Mouse (Mus musculus): ENCODE measurements around the gene Papln. TPM values are rescaled to one million over a fixed set of nuclear protein-coding genes. Genes with fewer than 3 reads are reported as not detected.

Gene Papln
- polyA plus RNA-seq, 1 experiment from 2014 or later, result 2.1 TPM

DNA sequence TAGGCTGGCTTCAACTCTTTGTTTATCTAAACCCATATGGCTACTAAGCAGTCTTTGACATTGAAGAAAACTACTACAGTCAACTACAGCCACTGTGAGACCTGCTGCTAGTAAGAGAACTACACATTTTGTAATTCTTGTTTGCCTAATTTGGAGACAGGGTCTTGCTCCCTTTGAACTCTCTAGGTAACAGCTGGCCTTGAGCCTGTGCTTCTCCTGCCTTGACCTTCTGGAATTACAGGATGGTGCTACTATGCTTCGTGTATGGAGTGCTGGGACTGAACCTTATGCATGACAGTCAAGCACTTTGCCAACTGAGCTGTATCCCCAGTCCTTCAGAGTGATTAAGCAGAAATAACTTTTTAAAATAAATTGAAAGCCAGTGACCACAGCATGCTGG, 53.2 kb downstream of the Papln start:
- no peak overlapping the region for H3K4me3 ChIP-seq (ENCODE audit: low read depth, low read length)
- H3K4me1 ChIP-seq (replicated peaks; ENCODE audit: control insufficient read depth, insufficient read depth, low read length), result no peaks in the 10 kb centered on the region
- no peaks in the 10 kb centered on the region for H3K9me3 ChIP-seq (ENCODE audit: control insufficient read depth, low read length)
- DNase-seq (ENCODE audit: low spot score) (no peak), ATAC-seq (replicated peaks; ENCODE audit: low FRiP score, low TSS enrichment, low read depth) (no peak)
- WGBS, result 77% methylated on average over 1 of the region's 1 CpGs
- no peak overlapping the region for H3K4me2 ChIP-seq (ENCODE audit: low read length)
- H3K27me3 ChIP-seq (replicated peaks; ENCODE audit: control insufficient read depth, insufficient read depth, low read length), result no peaks in the 10 kb centered on the region
- H3K9ac ChIP-seq (ENCODE audit: low read length), result no peak overlapping the region
- H3K36me3 ChIP-seq (ENCODE audit: control insufficient read depth, insufficient read depth, low read length), result peaks cover 13% of the 10 kb centered on the region; the same call in 1 of the 2 replicates
- no peak overlapping the region for H3K27ac ChIP-seq (ENCODE audit: low read depth)

GRCm38 (mm10) chr12:83830424-83830823, 67.0 kb downstream of the Papln start:
- WGBS, result 83% methylated on average over 3 of the region's 3 CpGs
- H3K9me3 ChIP-seq (ENCODE audit: control insufficient read depth, low read length), result no peaks in the 10 kb centered on the region
- H3K36me3 ChIP-seq (ENCODE audit: control insufficient read depth, insufficient read depth, low read length), result peaks cover 9% of the 10 kb centered on the region
- H3K4me2 ChIP-seq (ENCODE audit: low read length), result no peak overlapping the region
- no peak overlapping the region for H3K27ac ChIP-seq (ENCODE audit: low read depth)
- ATAC-seq (replicated peaks; ENCODE audit: low FRiP score, low TSS enrichment, low read depth) (no peak), DNase-seq (ENCODE audit: low spot score) (no peak)
- H3K27me3 ChIP-seq (replicated peaks; ENCODE audit: control insufficient read depth, insufficient read depth, low read length), result no peaks in the 10 kb centered on the region
- H3K4me3 ChIP-seq (ENCODE audit: low read depth, low read length), result no peak overlapping the region
- H3K9ac ChIP-seq (ENCODE audit: low read length), result no peak overlapping the region
- H3K4me1 ChIP-seq (replicated peaks; ENCODE audit: control insufficient read depth, insufficient read depth, low read length), result no peaks in the 10 kb centered on the region

DNA sequence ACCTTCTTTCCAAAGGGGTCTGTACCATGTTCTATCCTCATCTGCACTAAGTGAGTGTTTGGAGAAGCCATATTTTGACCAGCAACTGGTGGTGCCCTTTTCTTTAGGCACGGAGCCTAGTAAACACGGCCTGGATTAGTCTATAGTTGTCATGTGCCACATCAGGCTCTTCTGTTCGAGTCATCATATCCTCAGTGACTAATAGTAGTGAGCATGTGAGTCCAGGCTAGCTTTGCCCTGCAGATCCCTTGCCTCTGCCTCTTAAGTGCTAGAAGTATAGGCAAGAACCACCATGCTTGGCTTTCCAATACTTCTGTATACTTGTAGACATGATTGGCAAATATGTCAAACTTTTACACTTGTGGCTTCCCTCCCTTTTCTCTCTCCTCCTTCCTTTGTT, 70.5 kb downstream of the Papln start:
- Histone ChIP-seq H3K27ac (ENCODE audit: low read depth) (no peak overlapping the region), H3K36me3 (ENCODE audit: control insufficient read depth, insufficient read depth, low read length) (peaks cover 17% of the 10 kb centered on the region), H3K9me3 (ENCODE audit: control insufficient read depth, low read length) (no peaks in the 10 kb centered on the region), H3K4me3 (ENCODE audit: low read depth, low read length) (no peak overlapping the region), H3K4me1 (replicated peaks; ENCODE audit: control insufficient read depth, insufficient read depth, low read length) (no peaks in the 10 kb centered on the region), H3K4me2 (ENCODE audit: low read length) (no peak overlapping the region), H3K27me3 (replicated peaks; ENCODE audit: control insufficient read depth, insufficient read depth, low read length) (no peaks in the 10 kb centered on the region), H3K9ac (ENCODE audit: low read length) (no peak overlapping the region)
- WGBS, result 95% methylated on average over 3 of the region's 3 CpGs
- no peak for ATAC-seq (replicated peaks; ENCODE audit: low FRiP score, low TSS enrichment, low read depth)
- no peak for DNase-seq (ENCODE audit: low spot score)

- no peak for ATAC-seq (replicated peaks; ENCODE audit: low FRiP score, low TSS enrichment, low read depth)
- WGBS, result 87% methylated on average over 10 of the region's 10 CpGs
These were observed 78.2 kb downstream of the Papln start for GRCm38 (mm10) chr12:83841409-83842190.

More at GRCm38 (mm10) chr12:83841409-83842190, 78.2 kb downstream of the Papln start:
- no peak overlapping the region for H3K9ac ChIP-seq (ENCODE audit: low read length)
- H3K4me1 ChIP-seq (replicated peaks; ENCODE audit: control insufficient read depth, insufficient read depth, low read length), result no peaks in the 10 kb centered on the region; the same call in 1 of the 2 replicates
- H3K36me3 ChIP-seq (ENCODE audit: control insufficient read depth, insufficient read depth, low read length), result peaks cover 24% of the 10 kb centered on the region
- no peak for DNase-seq (ENCODE audit: low spot score)
- no peak overlapping the region for H3K27ac ChIP-seq (ENCODE audit: low read depth)
- H3K9me3 ChIP-seq (ENCODE audit: control insufficient read depth, low read length), result no peaks in the 10 kb centered on the region
- H3K27me3 ChIP-seq (replicated peaks; ENCODE audit: control insufficient read depth, insufficient read depth, low read length), result no peaks in the 10 kb centered on the region
- H3K4me3 ChIP-seq (ENCODE audit: low read depth, low read length), result no peak overlapping the region
- no peak overlapping the region for H3K4me2 ChIP-seq (ENCODE audit: low read length)

Other genes with a start within 250 kb of the Papln start
- gene Dcaf4, start 243.2 kb upstream of the Papln start, polyA plus RNA-seq (2014; fragmentation: Nextera tagmentation; extraction: Ambion mirVana), result 31.5 and 33.2 TPM in 2 replicates
- gene Zfyve1, start 166.4 kb upstream of the Papln start, polyA plus RNA-seq (2014; fragmentation: Nextera tagmentation; extraction: Ambion mirVana), result 14.0 and 16.7 TPM in 2 replicates
- 232 and 252 TPM in 2 replicates for gene Rbm25, start 132.4 kb upstream of the Papln start, polyA plus RNA-seq (2014; fragmentation: Nextera tagmentation; extraction: Ambion mirVana)
- gene Psen1, start 75.5 kb upstream of the Papln start, polyA plus RNA-seq (2014; fragmentation: Nextera tagmentation; extraction: Ambion mirVana), result 87.6 and 92.7 TPM in 2 replicates
- gene Numb, start 158.3 kb downstream of the Papln start, polyA plus RNA-seq (2014; fragmentation: Nextera tagmentation; extraction: Ambion mirVana), result 30.1 and 32.2 TPM in 2 replicates
- 13.0 and 17.2 TPM in 2 replicates for gene Riox1, start 187.0 kb downstream of the Papln start, polyA plus RNA-seq (2014; fragmentation: Nextera tagmentation; extraction: Ambion mirVana)
- gene Heatr4, start 221.2 kb downstream of the Papln start, polyA plus RNA-seq (2014; fragmentation: Nextera tagmentation; extraction: Ambion mirVana), result not detected in 2 replicates
- 25.9 and 26.6 TPM in 2 replicates for gene Acot2, start 224.2 kb downstream of the Papln start, polyA plus RNA-seq (2014; fragmentation: Nextera tagmentation; extraction: Ambion mirVana)
- 89.0 and 99.5 TPM in 2 replicates for gene Acot1, start 245.9 kb downstream of the Papln start, polyA plus RNA-seq (2014; fragmentation: Nextera tagmentation; extraction: Ambion mirVana)

All from intestine, embryonic 14.5 days (tissue).